Mouse (Mus musculus) CH12.LX (cell line): ENCODE measurements around the gene Tsnax. TPM values are rescaled to one million over a fixed set of nuclear protein-coding genes. Genes with fewer than 3 reads are reported as not detected.

Source experiments
- DNase-seq: peaks from one replicate; pipeline ENCODE4 v3.0.0-alpha.2; 2013; ENCODE audit errors: extremely low read depth
- H3K27ac ChIP-seq: 2 replicates; pipeline ENCODE4 v1.5.1; 2012; ENCODE audit warnings: low read depth, mild to moderate bottlenecking, control low read depth, moderate library complexity; ENCODE audit not compliant: insufficient read depth
- H3K27me3 ChIP-seq: replicated peaks from 2 replicates; pipeline ENCODE3; 2012; ENCODE audit warnings: inconsistent platforms
- H3K36me3 ChIP-seq, 2 experiments: replicated peaks in 1 of 2; 2 replicates each; pipeline versions ENCODE3 to v1.6.1; 2012; ENCODE audit warnings: inconsistent platforms in 1 of 2, low read length in 1 of 2, mild to moderate bottlenecking in 1 of 2, mixed read lengths in 1 of 2, moderate library complexity in 1 of 2; ENCODE audit not compliant: control insufficient read depth in 1 of 2, insufficient read depth in 1 of 2
- H3K4me1 ChIP-seq, 2 experiments: 2 replicates each; pipeline ENCODE4 v1.6.1; 2012; ENCODE audit warnings: inconsistent platforms in 1 of 2, moderate library complexity in 1 of 2; ENCODE audit not compliant: insufficient read depth in 2 of 2, control insufficient read depth in 1 of 2
- H3K4me2 ChIP-seq: 2 replicates; pipeline ENCODE4 v1.6.1; 2012; ENCODE audit warnings: low read depth, mild to moderate bottlenecking, control low read depth; ENCODE audit not compliant: poor library complexity, insufficient read depth, severe bottlenecking
- H3K4me3 ChIP-seq, 3 experiments: fragments of 150-350 bp in 1 of 3; sonication (generic) in 1 of 3; replicated peaks in 1 of 3; 2 replicates each; pipeline versions ENCODE3 to v1.5.1; 2011 to 2012; ENCODE audit warnings: low read depth in 2 of 3, low read length in 2 of 3, mild to moderate bottlenecking in 2 of 3, moderate library complexity in 2 of 3, control low read depth in 1 of 3, improper control_type of control experiment in 1 of 3, inconsistent platforms in 1 of 3, mixed read lengths in 1 of 3; ENCODE audit not compliant: poor library complexity in 1 of 3
- H3K79me2 ChIP-seq: replicated peaks from 2 replicates; pipeline ENCODE4 v1.6.1; 2012; ENCODE audit warnings: mild to moderate bottlenecking, moderate library complexity; ENCODE audit not compliant: control insufficient read depth, poor library complexity, insufficient read depth, severe bottlenecking; ENCODE audit errors: extremely low read depth
- H3K9ac ChIP-seq: 2 replicates; pipeline ENCODE4 v1.6.1; 2012; ENCODE audit warnings: low read depth, mild to moderate bottlenecking, control low read depth, moderate library complexity; ENCODE audit not compliant: insufficient read depth
- H3K9me3 ChIP-seq: replicated peaks from 2 replicates; pipeline ENCODE3; 2012; ENCODE audit warnings: low read length, inconsistent platforms, mixed read lengths
- CHD1 ChIP-seq: IDR thresholded peaks from 2 replicates; pipeline ENCODE4 v1.6.1; 2012; ENCODE audit warnings: low read depth, low read length, improper control_type of control experiment, inconsistent platforms
- CTCF ChIP-seq, 2 experiments: IDR thresholded peaks in 1 of 2; conservative IDR thresholded peaks in 1 of 2; 2 replicates each; pipeline ENCODE4 v1.5.1; 2011 to 2012; ENCODE audit warnings: low read depth in 2 of 2, low read length in 2 of 2, improper control_type of control experiment in 1 of 2, inconsistent platforms in 1 of 2, mild to moderate bottlenecking in 1 of 2, moderate library complexity in 1 of 2
- EP300 ChIP-seq: IDR thresholded peaks from 2 replicates; pipeline ENCODE4 v1.6.1; 2011; ENCODE audit warnings: low read length, improper control_type of control experiment
- ETS1 ChIP-seq: conservative IDR thresholded peaks from 2 replicates; pipeline ENCODE4 v1.6.1; 2012; ENCODE audit warnings: low read depth, mild to moderate bottlenecking, inconsistent platforms, low read length, improper control_type of control experiment, moderate library complexity
- IRF4 ChIP-seq: IDR thresholded peaks from 2 replicates; pipeline ENCODE4 v1.6.1; 2014; ENCODE audit warnings: low read depth, mild to moderate bottlenecking, inconsistent platforms, low read length, improper control_type of control experiment
- JUND ChIP-seq: conservative IDR thresholded peaks from 2 replicates; pipeline ENCODE4 v1.6.1; 2011; ENCODE audit warnings: low read depth, low read length, improper control_type of control experiment
- MAX ChIP-seq: IDR thresholded peaks from 2 replicates; pipeline ENCODE4 v1.6.1; 2011; ENCODE audit warnings: low read length, improper control_type of control experiment
- MAZ ChIP-seq: IDR thresholded peaks from 2 replicates; pipeline ENCODE4 v1.6.1; 2012; ENCODE audit warnings: low read depth, mild to moderate bottlenecking, inconsistent platforms, low read length, improper control_type of control experiment, moderate library complexity
- MEF2A ChIP-seq: IDR thresholded peaks from 2 replicates; pipeline ENCODE4 v1.6.1; 2014; ENCODE audit warnings: low read depth, mild to moderate bottlenecking, inconsistent platforms, low read length, improper control_type of control experiment, borderline replicate concordance
- MXI1 ChIP-seq: IDR thresholded peaks from 2 replicates; pipeline ENCODE4 v1.6.1; 2011; ENCODE audit warnings: mild to moderate bottlenecking, low read depth, low read length, improper control_type of control experiment
- NRF1 ChIP-seq: IDR thresholded peaks from 2 replicates; pipeline ENCODE4 v1.6.1; 2014; ENCODE audit warnings: low read depth, mild to moderate bottlenecking, inconsistent platforms, low read length, improper control_type of control experiment, moderate library complexity
- PAX5 ChIP-seq: IDR thresholded peaks from 2 replicates; pipeline ENCODE4 v1.6.1; 2012; ENCODE audit warnings: low read length, inconsistent platforms, mixed read lengths
- POLR2A ChIP-seq: IDR thresholded peaks from 2 replicates; pipeline ENCODE4 v1.6.1; 2011; ENCODE audit warnings: low read depth, mild to moderate bottlenecking, improper control_type of control experiment, low read length
- POLR2AphosphoS2 ChIP-seq: IDR thresholded peaks from 2 replicates; pipeline ENCODE4 v1.6.1; 2011; ENCODE audit warnings: low read depth, low read length, improper control_type of control experiment
- RAD21 ChIP-seq: IDR thresholded peaks from 2 replicates; pipeline ENCODE4 v1.6.1; 2011; ENCODE audit warnings: low read depth, mild to moderate bottlenecking, low read length, improper control_type of control experiment, moderate library complexity
- RCOR1 ChIP-seq: conservative IDR thresholded peaks from 2 replicates; pipeline ENCODE4 v1.6.1; 2012; ENCODE audit warnings: low read depth, mild to moderate bottlenecking, inconsistent platforms, low read length, improper control_type of control experiment
- SMC3 ChIP-seq: IDR thresholded peaks from 2 replicates; pipeline ENCODE4 v1.6.1; 2011; ENCODE audit warnings: low read depth, low read length, improper control_type of control experiment
- TBP ChIP-seq: conservative IDR thresholded peaks from 2 replicates; pipeline ENCODE4 v1.6.1; 2011; ENCODE audit warnings: low read depth, low read length, improper control_type of control experiment
- TCF12 ChIP-seq: IDR thresholded peaks from 2 replicates; pipeline ENCODE4 v1.6.1; 2014; ENCODE audit warnings: low read depth, mild to moderate bottlenecking, inconsistent platforms, low read length, improper control_type of control experiment
- USF1 ChIP-seq: IDR thresholded peaks from 2 replicates; pipeline ENCODE4 v1.6.1; 2014; ENCODE audit warnings: low read depth, mild to moderate bottlenecking, inconsistent platforms, low read length, improper control_type of control experiment
- USF2 ChIP-seq: conservative IDR thresholded peaks from 2 replicates; pipeline ENCODE4 v1.6.1; 2011; ENCODE audit warnings: low read depth, low read length, improper control_type of control experiment
- ZC3H11A ChIP-seq: IDR thresholded peaks from 2 replicates; pipeline ENCODE4 v1.6.1; 2012; ENCODE audit warnings: low read depth, mild to moderate bottlenecking, inconsistent platforms, low read length, improper control_type of control experiment
- ZMIZ1 ChIP-seq: IDR thresholded peaks from 2 replicates; pipeline ENCODE4 v1.6.1; 2012; ENCODE audit warnings: low read depth, mild to moderate bottlenecking, inconsistent platforms, low read length, improper control_type of control experiment
- ZNF384 ChIP-seq: IDR thresholded peaks from 2 replicates; pipeline ENCODE4 v1.6.1; 2012; ENCODE audit warnings: low read depth, low read length, improper control_type of control experiment, inconsistent platforms
- dilution Hi-C: fragments of 300-500 bp; cut with MboI; formaldehyde crosslinking; loops from 2 replicates; pipeline ENCODE4 v1.14.3; 2020; ENCODE audit warnings: low sequenced_read_pairs; ENCODE audit not compliant: extremely low pct_unique_long_range_greater_than_20kb, extremely low pct_ligation_motif_present
- in situ Hi-C: fragments of 300-500 bp; cut with MboI; formaldehyde crosslinking; loops from 3 replicates; pipeline ENCODE4 v1.14.3; 2019; ENCODE audit warnings: low sequenced_read_pairs, low pct_ligation_motif_present, low pct_unique_long_range_greater_than_20kb, mixed read lengths
- polyA plus RNA-seq: library from polyadenylated mRNA; unstranded; fragments of >175 nt; gene quantifications from 2 replicates; pipeline ENCODE4 v1.2.1, GENCODE M21; 2012; ENCODE audit warnings: low read depth; ENCODE audit not compliant: insufficient read length
- total RNA-seq, 2 experiments: library from RNA; depleted of rRNA; stranded (reverse); fragments of 300-350 nt in 1 of 2; fragments of >200 nt in 1 of 2; gene quantifications; 2 replicates each; pipeline ENCODE4 v1.2.3; 2012 to 2014

Gene Tsnax
- total and polyA plus RNA-seq, 3 experiments = 48.0 to 75.0 (median 62.9) TPM

- no peaks in the 10 kb centered on the region for H3K27me3 ChIP-seq
- H3K4me2 ChIP-seq = no peak overlapping the region
- DNase-seq = no peak
- TF ChIP-seq ZNF384 = no peak
- no peak for TF ChIP-seq RAD21
- TF ChIP-seq ZMIZ1 = no peak
- TF ChIP-seq ETS1 = no peak
- TF ChIP-seq POLR2A = no peak
- TF ChIP-seq USF2 = no peak
- TF ChIP-seq MXI1 = no peak
- TF ChIP-seq MAX = no peak
- no peak for TF ChIP-seq TCF12
- TF ChIP-seq CTCF (conservative IDR thresholded peaks at IDR 0.05 in 1 of 2, IDR thresholded peaks at IDR 0.05 in 1 of 2; ENCODE audit: low read depth in 2 of 2, low read length in 2 of 2) = no peak
- TF ChIP-seq SMC3 = no peak
- no peak for TF ChIP-seq POLR2AphosphoS2
- no peak for TF ChIP-seq ZC3H11A
- dilution Hi-C loops (no loop called here), in situ Hi-C loops (no loop called here)
- no peaks in the 10 kb centered on the region for H3K9me3 ChIP-seq
- H3K4me3 ChIP-seq = no peak overlapping the region
- no peak overlapping the region for H3K9ac ChIP-seq
- no peak overlapping the region for H3K27ac ChIP-seq
- peaks cover 0 to 2% of the 10 kb centered on the region in 2 experiments; a peak in 1 of 4 replicates for H3K4me1 ChIP-seq
- H3K79me2 ChIP-seq = no peaks in the 10 kb centered on the region
- peaks cover 24 to 51% of the 10 kb centered on the region in 2 experiments for H3K36me3 ChIP-seq
Observed at GRCm38 (mm10) chr8:125040587-125041375, 28.0 kb downstream of the Tsnax start.

- no peaks in the 10 kb centered on the region for H3K27me3 ChIP-seq
- no peak overlapping the region for H3K27ac ChIP-seq
- no peak overlapping the region for H3K4me2 ChIP-seq
- no peak overlapping the region for H3K9ac ChIP-seq
- H3K9me3 ChIP-seq = no peaks in the 10 kb centered on the region
- dilution Hi-C loops (no loop called here), in situ Hi-C loops (no loop called here)
- peaks cover 0 to 2% of the 10 kb centered on the region in 2 experiments; a peak in 1 of 4 replicates for H3K4me1 ChIP-seq
- no peak for DNase-seq
- H3K36me3 ChIP-seq = peaks cover 22 to 43% of the 10 kb centered on the region in 2 experiments
- no peak for TF ChIP-seq ZMIZ1
- no peak for TF ChIP-seq IRF4
- TF ChIP-seq CHD1 = no peak
- no peak for TF ChIP-seq RAD21
- no peak for TF ChIP-seq TBP
- no peak for TF ChIP-seq PAX5
- no peak for TF ChIP-seq USF1
- no peak for TF ChIP-seq JUND
- no peak for TF ChIP-seq EP300
- no peak for TF ChIP-seq POLR2AphosphoS2
- TF ChIP-seq NRF1 = no peak
- no peak for TF ChIP-seq SMC3
- no peak for TF ChIP-seq ETS1
- no peak for TF ChIP-seq ZNF384
- TF ChIP-seq RCOR1 = no peak
- no peak for TF ChIP-seq MXI1
- no peak for TF ChIP-seq MAX
- TF ChIP-seq MAZ = no peak
- no peak for TF ChIP-seq MEF2A
- no peaks in the 10 kb centered on the region for H3K79me2 ChIP-seq
- H3K4me3 ChIP-seq = no peak overlapping the region
Observed at GRCm38 (mm10) chr8:125041496-125041895, 28.7 kb downstream of the Tsnax start.
